Mouse (Mus musculus): ENCODE data around the gene Npsr1. TPM values are rescaled to one million over a fixed set of nuclear protein-coding genes. Genes with fewer than 3 reads are reported as not detected.

Npsr1 gene
- total RNA-seq (2014; rRNA removed), result not detected in 2 replicates
- polyA plus RNA-seq (2012; rRNA removed), result not detected in 2 replicates

GRCm38 (mm10) chr9:24097696-24098095 lies at the start of gene Npsr1:
Gene Npsr1, plus strand, starts transcription at chr9:24097996.
- no peaks in the 10 kb centered on the region for H3K27me3 ChIP-seq (ENCODE audit: control insufficient read depth, insufficient read depth, low read length)
- TF ChIP-seq CTCF (IDR thresholded peaks at IDR 0.05; ENCODE audit: low read depth, low read length), result no peak
- no peak for TF ChIP-seq POLR2A (IDR thresholded peaks at IDR 0.05; ENCODE audit: extremely low read depth, insufficient read depth, low read length)
- H3K4me3 ChIP-seq (ENCODE audit: insufficient read depth, low read depth, low read length), result no peak within 1 kb of the TSS
- H3K4me1 ChIP-seq (ENCODE audit: control insufficient read depth, insufficient read depth, low read length), result no peaks in the 10 kb centered on the region
- no peak for DNase-seq (ENCODE audit: extremely low read depth, low read depth, low spot score)
- 64% methylated on average over 7 of the region's 7 CpGs for WGBS
- H3K9ac ChIP-seq (ENCODE audit: low read depth, low read length), result no peak within 1 kb of the TSS
- no peaks in the 10 kb centered on the region for H3K36me3 ChIP-seq (ENCODE audit: control insufficient read depth, insufficient read depth, low read length)
- no peak within 1 kb of the TSS for H3K27ac ChIP-seq (replicated peaks; ENCODE audit: insufficient read depth, low read depth, low read length)
- no peaks in the 10 kb centered on the region for H3K79me2 ChIP-seq (ENCODE audit: control insufficient read depth, insufficient read depth, low read length)

DNA sequence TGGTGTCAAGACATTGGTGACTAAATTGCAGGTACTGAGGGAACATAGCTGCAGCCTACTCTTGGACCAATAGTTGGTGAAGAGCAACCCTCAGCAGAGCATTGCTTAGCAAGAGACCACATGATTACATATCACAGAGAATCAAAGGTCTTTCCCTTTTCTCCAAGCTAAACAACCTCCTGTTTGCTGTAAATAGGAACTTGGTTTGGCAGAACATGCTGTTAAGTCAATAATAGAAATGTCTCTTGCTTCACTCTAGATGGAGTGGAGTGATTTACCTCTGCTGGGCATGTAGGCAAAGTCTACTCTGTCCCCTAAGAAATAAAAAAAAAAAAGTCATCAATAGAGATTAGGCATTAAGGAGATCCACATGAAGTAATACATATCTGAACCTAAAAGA lies 46.3 kb upstream of the Npsr1 start:
- Histone ChIP-seq H3K4me1 (ENCODE audit: control insufficient read depth, insufficient read depth, low read length) (peaks cover 3% of the 10 kb centered on the region; the same call in 1 of the 2 replicates), H3K9ac (ENCODE audit: low read depth, low read length) (no peak overlapping the region), H3K27ac (replicated peaks; ENCODE audit: insufficient read depth, low read depth, low read length) (peak overlapping the region; percentile 47; the same call in 1 of the 2 replicates), H3K36me3 (ENCODE audit: control insufficient read depth, insufficient read depth, low read length) (no peaks in the 10 kb centered on the region), H3K4me3 (ENCODE audit: insufficient read depth, low read depth, low read length) (no peak overlapping the region), H3K27me3 (ENCODE audit: control insufficient read depth, insufficient read depth, low read length) (no peaks in the 10 kb centered on the region), H3K79me2 (ENCODE audit: control insufficient read depth, insufficient read depth, low read length) (no peaks in the 10 kb centered on the region)
- peak; percentile 98 for DNase-seq (ENCODE audit: extremely low read depth, low read depth, low spot score)
- TF ChIP-seq CTCF (IDR thresholded peaks at IDR 0.05; ENCODE audit: low read depth, low read length) (no peak), POLR2A (IDR thresholded peaks at IDR 0.05; ENCODE audit: extremely low read depth, insufficient read depth, low read length) (no peak)

DNA sequence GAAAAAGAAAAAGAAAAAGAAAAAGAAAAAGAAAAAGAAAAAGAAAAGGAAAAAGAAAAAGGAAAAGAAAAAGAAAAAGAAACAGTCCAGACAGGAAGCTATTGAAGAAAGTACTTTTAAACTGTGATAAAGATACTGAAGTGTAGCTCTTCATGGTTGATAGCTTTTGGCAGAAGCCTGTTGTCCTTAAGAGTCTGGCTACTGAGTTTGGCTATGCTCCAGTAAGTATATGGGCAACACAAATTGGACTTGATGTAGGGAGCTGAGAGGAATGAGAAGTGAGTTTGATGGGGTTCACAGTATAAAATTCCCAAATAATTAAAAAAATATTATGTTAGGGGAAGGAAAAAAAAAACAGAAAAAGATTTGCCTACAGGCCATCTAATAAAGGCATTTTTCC lies 34.5 kb upstream of the Npsr1 start:
- TF ChIP-seq POLR2A (IDR thresholded peaks at IDR 0.05; ENCODE audit: extremely low read depth, insufficient read depth, low read length), result no peak
- no peak for TF ChIP-seq CTCF (IDR thresholded peaks at IDR 0.05; ENCODE audit: low read depth, low read length)
- no peak for DNase-seq (ENCODE audit: extremely low read depth, low read depth, low spot score)
- no peaks in the 10 kb centered on the region for H3K27me3 ChIP-seq (ENCODE audit: control insufficient read depth, insufficient read depth, low read length)
- H3K79me2 ChIP-seq (ENCODE audit: control insufficient read depth, insufficient read depth, low read length), result no peaks in the 10 kb centered on the region
- H3K9ac ChIP-seq (ENCODE audit: low read depth, low read length), result no peak overlapping the region
- no peak overlapping the region for H3K27ac ChIP-seq (replicated peaks; ENCODE audit: insufficient read depth, low read depth, low read length)
- no peaks in the 10 kb centered on the region for H3K36me3 ChIP-seq (ENCODE audit: control insufficient read depth, insufficient read depth, low read length)
- no peaks in the 10 kb centered on the region for H3K4me1 ChIP-seq (ENCODE audit: control insufficient read depth, insufficient read depth, low read length)
- H3K4me3 ChIP-seq (ENCODE audit: insufficient read depth, low read depth, low read length), result no peak overlapping the region

- TF ChIP-seq CTCF (IDR thresholded peaks at IDR 0.05; ENCODE audit: low read depth, low read length) (no peak), POLR2A (IDR thresholded peaks at IDR 0.05; ENCODE audit: extremely low read depth, insufficient read depth, low read length) (no peak)
- 84% methylated on average over 1 of the region's 1 CpGs for WGBS
- no peaks in the 10 kb centered on the region for H3K36me3 ChIP-seq (ENCODE audit: control insufficient read depth, insufficient read depth, low read length)
- no peak overlapping the region for H3K27ac ChIP-seq (replicated peaks; ENCODE audit: insufficient read depth, low read depth, low read length)
- no peaks in the 10 kb centered on the region for H3K79me2 ChIP-seq (ENCODE audit: control insufficient read depth, insufficient read depth, low read length)
- H3K27me3 ChIP-seq (ENCODE audit: control insufficient read depth, insufficient read depth, low read length), result no peaks in the 10 kb centered on the region
- DNase-seq (ENCODE audit: extremely low read depth, low read depth, low spot score), result no peak
- no peak overlapping the region for H3K9ac ChIP-seq (ENCODE audit: low read depth, low read length)
- no peaks in the 10 kb centered on the region; the same call in 1 of the 2 replicates for H3K4me1 ChIP-seq (ENCODE audit: control insufficient read depth, insufficient read depth, low read length)
- H3K4me3 ChIP-seq (ENCODE audit: insufficient read depth, low read depth, low read length), result no peak overlapping the region
These were observed 26.1 kb upstream of the Npsr1 start for GRCm38 (mm10) chr9:24071664-24072063.

- TF ChIP-seq CTCF (IDR thresholded peaks at IDR 0.05; ENCODE audit: low read depth, low read length) (no peak), POLR2A (IDR thresholded peaks at IDR 0.05; ENCODE audit: extremely low read depth, insufficient read depth, low read length) (no peak)
- H3K36me3 ChIP-seq (ENCODE audit: control insufficient read depth, insufficient read depth, low read length), result no peaks in the 10 kb centered on the region
- H3K27ac ChIP-seq (replicated peaks; ENCODE audit: insufficient read depth, low read depth, low read length), result no peak overlapping the region
- H3K9ac ChIP-seq (ENCODE audit: low read depth, low read length), result no peak overlapping the region
- no peaks in the 10 kb centered on the region for H3K79me2 ChIP-seq (ENCODE audit: control insufficient read depth, insufficient read depth, low read length)
- no peak for DNase-seq (ENCODE audit: extremely low read depth, low read depth, low spot score)
- H3K4me1 ChIP-seq (ENCODE audit: control insufficient read depth, insufficient read depth, low read length), result no peaks in the 10 kb centered on the region; the same call in 1 of the 2 replicates
- no peaks in the 10 kb centered on the region for H3K27me3 ChIP-seq (ENCODE audit: control insufficient read depth, insufficient read depth, low read length)
- no peak overlapping the region for H3K4me3 ChIP-seq (ENCODE audit: insufficient read depth, low read depth, low read length)
These were observed 20.2 kb upstream of the Npsr1 start for GRCm38 (mm10) chr9:24077596-24077995.

GRCm38 (mm10) chr9:24091875-24092274 lies 5.9 kb upstream of the Npsr1 start:
- no peak for DNase-seq (ENCODE audit: extremely low read depth, low read depth, low spot score)
- Histone ChIP-seq H3K27me3 (ENCODE audit: control insufficient read depth, insufficient read depth, low read length) (no peaks in the 10 kb centered on the region), H3K4me1 (ENCODE audit: control insufficient read depth, insufficient read depth, low read length) (no peaks in the 10 kb centered on the region), H3K27ac (replicated peaks; ENCODE audit: insufficient read depth, low read depth, low read length) (no peak overlapping the region), H3K4me3 (ENCODE audit: insufficient read depth, low read depth, low read length) (no peak overlapping the region), H3K79me2 (ENCODE audit: control insufficient read depth, insufficient read depth, low read length) (no peaks in the 10 kb centered on the region), H3K9ac (ENCODE audit: low read depth, low read length) (no peak overlapping the region), H3K36me3 (ENCODE audit: control insufficient read depth, insufficient read depth, low read length) (no peaks in the 10 kb centered on the region)
- TF ChIP-seq POLR2A (IDR thresholded peaks at IDR 0.05; ENCODE audit: extremely low read depth, insufficient read depth, low read length), result no peak
- no peak for TF ChIP-seq CTCF (IDR thresholded peaks at IDR 0.05; ENCODE audit: low read depth, low read length)

All from liver, adult 2 months (tissue).